Mouse (Mus musculus): ENCODE data around the gene Hsp90aa1.
"Not testable (repeated sequence)": the region's sequence is repeated elsewhere in the genome, so short reads cannot be mapped to it uniquely, and the experiment has no call there.

The Hsp90aa1 gene

GRCm38 (mm10) chr12:110698523-110699170 lies 3.9 kb downstream of the Hsp90aa1 start:
- DNase-seq (ENCODE audit: low spot score in 2 of 2): no peak

- no peak for DNase-seq (ENCODE audit: low spot score in 2 of 2)
Measured at GRCm38 (mm10) chr12:110698080-110698479, 4.4 kb downstream of the Hsp90aa1 start.

GRCm38 (mm10) chr12:110697457-110697856 lies 5.1 kb downstream of the Hsp90aa1 start:
- no peak for DNase-seq (ENCODE audit: low spot score in 2 of 2)

GRCm38 (mm10) chr12:110696975-110697400 lies 5.5 kb downstream of the Hsp90aa1 start:
- no peak for DNase-seq (ENCODE audit: low spot score in 2 of 2)

- peak; percentile 98 to 99 for DNase-seq (ENCODE audit: low spot score in 2 of 2)
Measured at GRCm38 (mm10) chr12:110696173-110696974, 6.2 kb downstream of the Hsp90aa1 start.

- DNase-seq (ENCODE audit: low spot score in 2 of 2): peak; percentile 32 to 40
Measured at GRCm38 (mm10) chr12:110695676-110696171, 6.8 kb downstream of the Hsp90aa1 start.

GRCm38 (mm10) chr12:110693378-110693777 lies 9.2 kb downstream of the Hsp90aa1 start:
- not testable (repeated sequence) for DNase-seq (ENCODE audit: low spot score in 2 of 2)

GRCm38 (mm10) chr12:110689919-110690643 lies 12.4 kb downstream of the Hsp90aa1 start:
- DNase-seq (ENCODE audit: low spot score in 2 of 2): no peak

GRCm38 (mm10) chr12:110688921-110689320 lies 13.6 kb downstream of the Hsp90aa1 start:
- DNase-seq (ENCODE audit: low spot score in 2 of 2): not testable (repeated sequence)

- DNase-seq (ENCODE audit: low spot score in 2 of 2): no peak
Measured at GRCm38 (mm10) chr12:110687894-110688734, 14.4 kb downstream of the Hsp90aa1 start.

- DNase-seq (ENCODE audit: low spot score in 2 of 2): no peak
Measured at GRCm38 (mm10) chr12:110683580-110683979, 18.9 kb downstream of the Hsp90aa1 start.

- DNase-seq (ENCODE audit: low spot score in 2 of 2): no peak
Measured at GRCm38 (mm10) chr12:110682561-110683299, 19.8 kb downstream of the Hsp90aa1 start, which contains the start of gene 1700001K19Rik. TSS of gene 1700001K19Rik (minus strand) at chr12:110682619.

GRCm38 (mm10) chr12:110681878-110682277 lies 20.6 kb downstream of the Hsp90aa1 start:
- DNase-seq (ENCODE audit: low spot score in 2 of 2): no peak

- DNase-seq (ENCODE audit: low spot score in 2 of 2): no peak
Measured at GRCm38 (mm10) chr12:110681191-110681590, 21.3 kb downstream of the Hsp90aa1 start.

GRCm38 (mm10) chr12:110674243-110674642 lies 28.3 kb downstream of the Hsp90aa1 start:
- DNase-seq (ENCODE audit: low spot score in 2 of 2): peak in 1 of 2 experiments; percentile 19

GRCm38 (mm10) chr12:110667466-110668077 lies 35.0 kb downstream of the Hsp90aa1 start:
- no peak for DNase-seq (ENCODE audit: low spot score in 2 of 2)

GRCm38 (mm10) chr12:110661746-110662145 lies 40.8 kb downstream of the Hsp90aa1 start:
- no peak for DNase-seq (ENCODE audit: low spot score in 2 of 2)

- no peak for DNase-seq (ENCODE audit: low spot score in 2 of 2)
Measured at GRCm38 (mm10) chr12:110651464-110651863, 51.1 kb downstream of the Hsp90aa1 start.

- no peak for DNase-seq (ENCODE audit: low spot score in 2 of 2)
Measured at GRCm38 (mm10) chr12:110650241-110650641, 52.3 kb downstream of the Hsp90aa1 start.

Measured in natural killer cell, adult 2 months (primary cell).